Mouse (Mus musculus) heart, embryonic 12.5 days (tissue): ENCODE data around the gene Ulk3. TPM values are rescaled to one million over a fixed set of nuclear protein-coding genes. Genes with fewer than 3 reads are reported as not detected.

Source experiments
- ATAC-seq: fragments of 200-750 bp; cut with Nextera tagmentation; 2 replicates; pipeline ENCODE4 v1.8.0; 2017; ENCODE audit warnings: moderate TSS enrichment, moderate library complexity; ENCODE audit not compliant: insufficient number of reproducible peaks, low FRiP score
- H3K27ac ChIP-seq: fragments of 300-500 bp; sonication (generic); 2 replicates; pipeline ENCODE4 v1.5.1; 2016; ENCODE audit warnings: mild to moderate bottlenecking, moderate library complexity; ENCODE audit not compliant: poor library complexity, severe bottlenecking
- H3K27me3 ChIP-seq: fragments of 300-500 bp; sonication (generic); replicated peaks from 2 replicates; pipeline ENCODE4 v1.6.1; 2016; ENCODE audit warnings: mild to moderate bottlenecking, moderate library complexity
- H3K36me3 ChIP-seq: fragments of 300-500 bp; sonication (generic); 2 replicates; pipeline ENCODE4 v1.6.1; 2016; ENCODE audit warnings: mild to moderate bottlenecking, moderate library complexity
- H3K4me1 ChIP-seq: fragments of 300-500 bp; sonication (generic); replicated peaks from 2 replicates; pipeline ENCODE4 v1.6.1; 2016; ENCODE audit warnings: mild to moderate bottlenecking
- H3K4me2 ChIP-seq: fragments of 300-500 bp; sonication (generic); 2 replicates; pipeline ENCODE4 v1.6.1; 2016; ENCODE audit warnings: mild to moderate bottlenecking, moderate library complexity
- H3K4me3 ChIP-seq: fragments of 300-500 bp; sonication (generic); 2 replicates; pipeline ENCODE4 v1.5.1; 2016; ENCODE audit warnings: mild to moderate bottlenecking
- H3K9ac ChIP-seq: fragments of 300-500 bp; sonication (generic); 2 replicates; pipeline ENCODE4 v1.6.1; 2016; ENCODE audit warnings: mild to moderate bottlenecking, moderate library complexity
- H3K9me3 ChIP-seq: fragments of 300-500 bp; sonication (generic); replicated peaks from 2 replicates; pipeline ENCODE4 v1.6.1; 2016; ENCODE audit warnings: mild to moderate bottlenecking, moderate library complexity
- WGBS: fragments of 180-500 bp; shearing (Covaris S2); methylation state at CpG from one replicate; pipeline ENCODE4 v1.1.7; 2016; 5-methylcytosine and 5-hydroxymethylcytosine counted together
- polyA plus RNA-seq: library from polyadenylated mRNA; unstranded; fragments of >200 nt; fragmentation: Nextera tagmentation; extraction: Ambion mirVana; gene quantifications from 2 replicates; pipeline ENCODE4 v1.2.1, GENCODE M21; 2016

Gene Ulk3
- polyA plus RNA-seq, 1 experiment from 2014 or later = 18.1 TPM

GRCm38 (mm10) chr9:57617556-57618169 is 28.4 kb downstream of the Ulk3 start:
- H3K4me1 ChIP-seq = no peaks in the 10 kb centered on the region
- no peaks in the 10 kb centered on the region for H3K36me3 ChIP-seq
- H3K4me2 ChIP-seq = no peak overlapping the region
- no peak overlapping the region for H3K4me3 ChIP-seq
- H3K9me3 ChIP-seq = no peaks in the 10 kb centered on the region
- H3K27ac ChIP-seq = no peak overlapping the region
- H3K9ac ChIP-seq = no peak overlapping the region
- H3K27me3 ChIP-seq = peaks cover 10% of the 10 kb centered on the region; the same call in 1 of the 2 replicates
- no peak for ATAC-seq
- 74% methylated on average over 8 of the region's 8 CpGs for WGBS

GRCm38 (mm10) chr9:57618854-57619253 is 29.6 kb downstream of the Ulk3 start:
- ATAC-seq = no peak
- whole genome bisulfite sequencing = 72% methylated on average over 8 of the region's 8 CpGs
- Histone ChIP-seq H3K4me2 (no peak overlapping the region), H3K36me3 (peaks cover 2% of the 10 kb centered on the region; the same call in 1 of the 2 replicates), H3K9ac (no peak overlapping the region), H3K27ac (no peak overlapping the region), H3K27me3 (peaks cover 5% of the 10 kb centered on the region; the same call in 1 of the 2 replicates), H3K4me3 (no peak overlapping the region), H3K4me1 (no peaks in the 10 kb centered on the region), H3K9me3 (no peaks in the 10 kb centered on the region)

GRCm38 (mm10) chr9:57620674-57621073 is 31.4 kb downstream of the Ulk3 start, which contains the start of gene Lman1l:
Lman1l (minus strand) TSS chr9:57620774.
- H3K4me2 ChIP-seq = no peak within 1 kb of the TSS
- H3K4me3 ChIP-seq = no peak within 1 kb of the TSS
- no peak within 1 kb of the TSS for H3K27ac ChIP-seq
- H3K4me1 ChIP-seq = no peaks in the 10 kb centered on the region
- WGBS = 84% methylated on average over 5 of the region's 5 CpGs
- H3K36me3 ChIP-seq = peaks cover 16% of the 10 kb centered on the region
- H3K27me3 ChIP-seq = 0 out of 2 replicates have a peak, but pooled peaks cover 3% of the 10 kb centered on the region
- no peak for ATAC-seq
- H3K9me3 ChIP-seq = no peaks in the 10 kb centered on the region
- H3K9ac ChIP-seq = no peak within 1 kb of the TSS

DNA sequence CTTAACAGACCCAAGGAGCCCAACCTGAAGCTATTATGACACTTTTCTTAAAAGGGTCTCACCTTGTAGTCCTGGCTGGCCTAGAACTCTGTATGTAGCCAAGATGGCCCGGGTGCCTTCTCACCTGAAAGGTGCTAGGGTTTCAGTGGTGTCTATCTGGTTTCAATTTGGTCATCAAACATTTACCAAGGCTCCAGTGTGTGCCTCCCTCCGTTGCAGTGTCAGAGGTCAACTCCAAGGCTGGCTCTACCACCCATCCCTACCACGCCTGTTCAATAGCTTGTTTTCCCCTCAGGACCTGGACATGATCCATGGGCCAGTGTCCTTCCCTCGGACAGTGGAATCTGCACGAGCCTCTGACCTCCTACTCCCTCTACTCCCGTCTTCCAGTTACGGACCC is 35.0 kb downstream of the Ulk3 start:
- no peak overlapping the region for H3K9ac ChIP-seq
- no peaks in the 10 kb centered on the region for H3K4me1 ChIP-seq
- H3K27me3 ChIP-seq = no peaks in the 10 kb centered on the region
- no peaks in the 10 kb centered on the region for H3K9me3 ChIP-seq
- H3K4me3 ChIP-seq = no peak overlapping the region
- WGBS = 90% methylated on average over 7 of the region's 7 CpGs
- no peak overlapping the region for H3K4me2 ChIP-seq
- peaks cover 51% of the 10 kb centered on the region for H3K36me3 ChIP-seq
- no peak overlapping the region for H3K27ac ChIP-seq
- ATAC-seq = no peak

- H3K4me1 ChIP-seq = no peaks in the 10 kb centered on the region
- no peak overlapping the region for H3K4me2 ChIP-seq
- H3K27ac ChIP-seq = no peak overlapping the region
- no peaks in the 10 kb centered on the region for H3K27me3 ChIP-seq
- WGBS = 83% methylated on average over 15 of the region's 15 CpGs
- H3K9me3 ChIP-seq = no peaks in the 10 kb centered on the region
- H3K9ac ChIP-seq = no peak overlapping the region
- peaks cover 67% of the 10 kb centered on the region for H3K36me3 ChIP-seq
- ATAC-seq = no peak
- H3K4me3 ChIP-seq = no peak overlapping the region
Measured at GRCm38 (mm10) chr9:57625674-57626500, 36.6 kb downstream of the Ulk3 start.

GRCm38 (mm10) chr9:57627191-57627590 is 37.9 kb downstream of the Ulk3 start:
- Histone ChIP-seq H3K4me3 (no peak overlapping the region), H3K4me1 (no peaks in the 10 kb centered on the region), H3K36me3 (peaks cover 75% of the 10 kb centered on the region), H3K27me3 (no peaks in the 10 kb centered on the region), H3K27ac (no peak overlapping the region), H3K9ac (no peak overlapping the region), H3K9me3 (no peaks in the 10 kb centered on the region), H3K4me2 (no peak overlapping the region)
- ATAC-seq = no peak
- 89% methylated on average over 17 of the region's 17 CpGs for WGBS

DNA sequence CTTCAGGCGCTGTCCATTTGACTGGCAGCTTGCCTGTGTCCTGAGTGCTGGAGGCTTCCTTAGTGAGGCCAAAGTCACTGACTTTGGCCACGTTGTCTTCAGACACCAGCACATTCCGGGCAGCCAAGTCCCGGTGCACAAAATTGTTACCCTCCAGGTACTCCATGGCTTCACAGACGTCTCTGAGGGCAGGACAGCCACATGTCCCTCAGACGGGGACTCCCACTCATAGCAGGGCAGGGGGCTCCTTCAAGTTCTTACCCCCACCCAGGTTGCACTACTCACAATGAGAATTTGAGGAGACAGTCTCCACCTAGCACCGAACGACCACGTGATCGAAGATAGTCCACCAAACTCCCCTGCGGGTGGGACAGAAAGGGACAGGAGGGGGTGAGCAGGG is 38.6 kb downstream of the Ulk3 start:
- ATAC-seq = no peak
- no peak overlapping the region for H3K27ac ChIP-seq
- H3K4me3 ChIP-seq = no peak overlapping the region
- H3K36me3 ChIP-seq = peaks cover 75% of the 10 kb centered on the region
- peaks cover 3% of the 10 kb centered on the region; the same call in 1 of the 2 replicates for H3K4me1 ChIP-seq
- no peak overlapping the region for H3K4me2 ChIP-seq
- no peak overlapping the region for H3K9ac ChIP-seq
- WGBS = 88% methylated on average over 11 of the region's 11 CpGs
- H3K27me3 ChIP-seq = no peaks in the 10 kb centered on the region
- H3K9me3 ChIP-seq = no peaks in the 10 kb centered on the region

DNA sequence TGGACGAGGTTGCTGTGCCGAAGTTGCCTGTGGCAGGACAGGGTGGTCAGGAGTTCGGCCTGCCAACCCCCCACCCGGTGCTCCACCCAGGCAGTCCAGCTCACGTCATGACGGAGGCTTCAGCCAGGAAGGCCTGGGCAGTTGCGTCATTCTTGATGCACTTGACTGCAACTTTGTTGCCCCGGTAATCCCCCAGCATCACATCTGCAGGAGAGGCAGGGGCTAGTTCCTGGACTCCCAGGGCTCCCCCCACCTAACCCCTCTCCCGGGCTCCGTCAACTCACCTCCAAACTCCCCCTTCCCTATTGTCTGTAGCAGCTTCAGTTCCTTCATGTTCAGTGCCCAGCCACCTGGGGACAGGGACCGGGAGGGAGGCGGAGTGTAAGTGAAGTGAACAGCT is 39.5 kb downstream of the Ulk3 start:
- Histone ChIP-seq H3K4me2 (no peak overlapping the region), H3K36me3 (peaks cover 75% of the 10 kb centered on the region), H3K27ac (no peak overlapping the region), H3K4me1 (peaks cover 11% of the 10 kb centered on the region), H3K27me3 (no peaks in the 10 kb centered on the region), H3K9ac (no peak overlapping the region), H3K9me3 (no peaks in the 10 kb centered on the region), H3K4me3 (no peak overlapping the region)
- no peak for ATAC-seq
- WGBS = 84% methylated on average over 12 of the region's 12 CpGs

GRCm38 (mm10) chr9:57629118-57629874 is 40.0 kb downstream of the Ulk3 start:
- Histone ChIP-seq H3K4me2 (no peak overlapping the region), H3K9me3 (no peaks in the 10 kb centered on the region), H3K4me1 (peaks cover 17% of the 10 kb centered on the region), H3K9ac (no peak overlapping the region), H3K36me3 (peaks cover 71% of the 10 kb centered on the region), H3K27me3 (no peaks in the 10 kb centered on the region), H3K27ac (no peak overlapping the region), H3K4me3 (no peak overlapping the region)
- peak; percentile 43 for ATAC-seq
- 71% methylated on average over 14 of the region's 14 CpGs for WGBS

- H3K27ac ChIP-seq = no peak overlapping the region
- ATAC-seq = no peak
- peaks cover 30% of the 10 kb centered on the region for H3K36me3 ChIP-seq
- H3K4me3 ChIP-seq = no peak overlapping the region
- WGBS = 36% methylated on average over 4 of the region's 4 CpGs
- peaks cover 48% of the 10 kb centered on the region for H3K4me1 ChIP-seq
- H3K27me3 ChIP-seq = no peaks in the 10 kb centered on the region
- H3K4me2 ChIP-seq = no peak overlapping the region
- no peak overlapping the region for H3K9ac ChIP-seq
- H3K9me3 ChIP-seq = no peaks in the 10 kb centered on the region
Measured at GRCm38 (mm10) chr9:57633481-57634024, 44.3 kb downstream of the Ulk3 start.

GRCm38 (mm10) chr9:57637272-57637671 is 48.0 kb downstream of the Ulk3 start:
- Histone ChIP-seq H3K27ac (peak overlapping the region; percentile 87), H3K36me3 (peaks cover 2% of the 10 kb centered on the region; the same call in 1 of the 2 replicates), H3K4me2 (peak overlapping the region; percentile 36), H3K27me3 (no peaks in the 10 kb centered on the region), H3K4me1 (peaks cover 83% of the 10 kb centered on the region), H3K9ac (peak overlapping the region; percentile 57; the same call in 1 of the 2 replicates), H3K4me3 (no peak overlapping the region), H3K9me3 (no peaks in the 10 kb centered on the region)
- 41% methylated on average over 3 of the region's 3 CpGs for WGBS
- ATAC-seq = no peak
